Mouse (Mus musculus): ENCODE results near the gene Setdb1. TPM values are rescaled to one million over a fixed set of nuclear protein-coding genes. Genes with fewer than 3 reads are reported as not detected.
"Not testable (repeated sequence)": the region's sequence is repeated elsewhere in the genome, so short reads cannot be mapped to it uniquely, and the experiment has no call there.

Setdb1 gene
- polyA plus RNA-seq, 2 experiments: 13.4 to 14.1 TPM

DNA sequence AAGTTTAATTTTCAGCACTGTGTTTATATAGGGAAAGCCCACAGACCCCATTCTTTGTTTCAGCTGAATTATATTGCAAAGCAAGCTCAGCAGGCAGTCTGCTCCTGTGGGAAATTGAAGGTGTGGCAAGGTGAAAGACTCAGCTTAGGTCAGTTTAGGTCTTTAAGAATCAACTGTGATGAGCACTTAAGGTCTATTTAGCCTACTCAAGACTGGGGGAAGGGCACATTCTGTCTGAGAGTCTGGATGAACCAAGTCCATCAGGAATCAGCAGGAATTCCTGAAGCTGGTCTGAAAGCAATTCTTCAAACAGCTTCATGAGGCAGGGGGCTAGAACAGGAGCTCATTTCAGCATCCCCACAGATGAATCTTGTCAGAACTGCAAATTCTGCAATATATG is 13.1 kb upstream of the Setdb1 start:
- Histone ChIP-seq H3K27me3 (ENCODE audit: control insufficient read depth, insufficient read depth, low read length) (no peaks in the 10 kb centered on the region), H3K4me3 (ENCODE audit: insufficient read depth in 1 of 2, low read depth in 2 of 2, low read length in 2 of 2) (no peak overlapping the region), H3K4me1 (replicated peaks; ENCODE audit: control insufficient read depth in 2 of 2, insufficient read depth in 2 of 2, low read length in 1 of 2) (no peaks in the 10 kb centered on the region), H3K4me2 (ENCODE audit: low read depth) (no peak overlapping the region), H3K9ac (replicated peaks) (no peak overlapping the region), H3K9me3 (ENCODE audit: control insufficient read depth, low read length) (no peaks in the 10 kb centered on the region), H3K36me3 (replicated peaks; ENCODE audit: control insufficient read depth, insufficient read depth, low read depth) (no peaks in the 10 kb centered on the region), H3K27ac (no peak overlapping the region)
- ATAC-seq (ENCODE audit: insufficient read depth) (no peak), DNase-seq (ENCODE audit: low read depth in 3 of 3, low spot score in 3 of 3) (no peak)
- TF ChIP-seq CTCF (IDR thresholded peaks at IDR 0.05; ENCODE audit: low read depth) (no peak), EP300 (IDR thresholded peaks at IDR 0.05; ENCODE audit: low read depth) (no peak)

DNA sequence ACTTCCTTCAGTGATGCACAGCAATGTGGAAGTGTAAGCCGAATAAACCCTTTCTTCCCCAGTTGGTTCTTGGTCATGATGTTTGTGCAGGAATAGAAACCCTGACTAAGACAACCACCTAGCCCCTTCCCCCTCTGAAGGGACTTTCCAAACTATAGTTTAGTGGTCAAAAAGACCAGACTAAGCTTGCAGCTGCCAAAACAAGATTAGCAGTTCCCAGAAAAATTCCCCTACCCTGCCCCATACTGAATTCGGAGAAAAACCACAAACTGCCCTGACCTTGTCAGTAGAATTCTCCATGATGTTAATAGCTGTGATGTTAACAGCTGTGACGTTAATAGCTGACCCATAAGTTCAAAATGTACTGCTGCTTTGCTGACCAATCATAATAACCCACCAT is 3.3 kb upstream of the Setdb1 start:
- Histone ChIP-seq H3K4me1 (replicated peaks; ENCODE audit: control insufficient read depth in 2 of 2, insufficient read depth in 2 of 2, low read length in 1 of 2) (peaks cover 2 to 20% of the 10 kb centered on the region in 2 experiments; a peak in 2 of 4 replicates), H3K4me2 (ENCODE audit: low read depth) (peak overlapping the region; percentile 28; the same call in 1 of the 2 replicates)
- H3K9ac ChIP-seq (replicated peaks); ATAC-seq (ENCODE audit: insufficient read depth); H3K27me3 ChIP-seq (ENCODE audit: control insufficient read depth, insufficient read depth, low read length); H3K9me3 ChIP-seq (ENCODE audit: control insufficient read depth, low read length); H3K27ac ChIP-seq; H3K36me3 ChIP-seq (replicated peaks; ENCODE audit: control insufficient read depth, insufficient read depth, low read depth); H3K4me3 ChIP-seq (ENCODE audit: insufficient read depth in 1 of 2, low read depth in 2 of 2, low read length in 2 of 2): not testable (repeated sequence)
- 30% methylated on average over 3 of the region's 3 CpGs for WGBS (ENCODE audit: insufficient replicate concordance)
- peak; percentile 29 to 66 (median 45) for DNase-seq (ENCODE audit: low read depth in 3 of 3, low spot score in 3 of 3)
- peak; percentile 45 for TF ChIP-seq EP300 (IDR thresholded peaks at IDR 0.05; ENCODE audit: low read depth)

DNA sequence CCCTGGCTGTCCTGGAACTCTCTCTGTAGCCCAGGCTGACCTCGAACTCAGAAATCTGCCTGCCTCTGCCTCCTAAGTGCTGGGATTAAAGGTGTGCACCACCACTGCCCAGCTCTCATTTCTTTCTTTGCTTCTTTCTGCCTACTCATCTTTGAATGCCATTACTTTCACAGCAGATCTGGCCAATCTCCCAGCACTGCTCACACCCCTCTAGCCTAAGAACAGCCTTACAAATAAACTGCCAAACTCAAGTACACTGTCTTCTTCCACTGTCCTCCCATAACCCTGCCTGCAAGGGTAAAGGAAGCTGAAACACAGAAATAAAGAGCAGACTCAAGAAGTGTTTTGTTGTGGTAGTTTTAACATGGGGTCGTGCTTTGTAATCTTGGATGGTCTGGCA is 744 bp upstream of the Setdb1 start:
- Histone ChIP-seq H3K4me2 (ENCODE audit: low read depth) (no peak overlapping the region), H3K4me1 (replicated peaks; ENCODE audit: control insufficient read depth in 2 of 2, insufficient read depth in 2 of 2, low read length in 1 of 2) (peaks cover 2 to 20% of the 10 kb centered on the region in 2 experiments; a peak in 2 of 4 replicates), H3K9ac (replicated peaks) (no peak overlapping the region), H3K36me3 (replicated peaks; ENCODE audit: control insufficient read depth, insufficient read depth, low read depth) (peaks cover 12% of the 10 kb centered on the region), H3K27me3 (ENCODE audit: control insufficient read depth, insufficient read depth, low read length) (no peaks in the 10 kb centered on the region), H3K4me3 (ENCODE audit: insufficient read depth in 1 of 2, low read depth in 2 of 2, low read length in 2 of 2) (no peak overlapping the region), H3K27ac (no peak overlapping the region), H3K9me3 (ENCODE audit: control insufficient read depth, low read length) (no peaks in the 10 kb centered on the region)
- DNase-seq (ENCODE audit: low read depth in 3 of 3, low spot score in 3 of 3): no peak
- no peak for ATAC-seq (ENCODE audit: insufficient read depth)
- TF ChIP-seq EP300 (IDR thresholded peaks at IDR 0.05; ENCODE audit: low read depth) (no peak), CTCF (IDR thresholded peaks at IDR 0.05; ENCODE audit: low read depth) (no peak)
- WGBS (ENCODE audit: insufficient replicate concordance): 77% methylated on average over 2 of the region's 2 CpGs

DNA sequence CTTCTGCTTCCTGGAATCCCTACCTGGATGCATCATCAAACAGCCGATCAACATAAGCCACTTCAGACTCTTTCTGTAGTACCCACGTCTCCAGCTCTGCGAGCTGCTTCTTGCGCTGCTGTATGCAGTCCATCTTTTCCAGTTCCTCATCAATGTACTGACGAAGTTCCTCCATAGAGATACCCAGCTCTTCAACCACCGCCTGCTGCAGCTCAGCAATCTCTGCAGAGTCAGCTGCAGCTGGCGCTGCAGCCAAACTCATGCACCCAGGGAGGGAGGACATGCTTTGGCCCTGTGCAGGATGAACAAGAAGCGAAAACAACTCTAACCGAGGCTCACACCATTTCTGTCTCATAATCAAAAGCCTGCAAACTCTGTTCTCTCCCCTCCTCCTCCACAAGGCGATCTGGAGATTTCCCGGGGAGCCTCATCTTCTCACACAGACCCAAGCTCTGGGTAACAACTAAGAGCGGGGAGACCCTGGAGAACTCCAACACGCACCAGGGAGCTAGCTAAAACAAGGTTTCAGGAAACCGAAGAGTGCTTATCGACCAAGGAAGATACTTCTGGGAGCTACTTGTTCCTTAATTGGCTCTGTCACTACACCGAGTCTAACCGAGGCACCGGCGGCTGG is 974 bp downstream of the Setdb1 start:
- not testable (repeated sequence) for DNase-seq (ENCODE audit: low read depth in 3 of 3, low spot score in 3 of 3); H3K27ac ChIP-seq; H3K9ac ChIP-seq (replicated peaks); H3K9me3 ChIP-seq (ENCODE audit: control insufficient read depth, low read length); H3K27me3 ChIP-seq (ENCODE audit: control insufficient read depth, insufficient read depth, low read length)
- WGBS (ENCODE audit: insufficient replicate concordance): 19% methylated on average over 8 of the region's 19 CpGs
- peak overlapping the region; percentile 67 for H3K4me2 ChIP-seq (ENCODE audit: low read depth)
- H3K36me3 ChIP-seq (replicated peaks; ENCODE audit: control insufficient read depth, insufficient read depth, low read depth): peaks cover 14% of the 10 kb centered on the region
- peak overlapping the region; percentile 38 to 53; a peak in 3 of 4 replicates for H3K4me3 ChIP-seq (ENCODE audit: insufficient read depth in 1 of 2, low read depth in 2 of 2, low read length in 2 of 2)
- 0 out of 2 replicates have a peak, but pooled peaks have one; percentile 1 for ATAC-seq (ENCODE audit: insufficient read depth)
- H3K4me1 ChIP-seq (replicated peaks; ENCODE audit: control insufficient read depth in 2 of 2, insufficient read depth in 2 of 2, low read length in 1 of 2): peaks cover 2 to 20% of the 10 kb centered on the region in 2 experiments; a peak in 2 of 4 replicates

DNA sequence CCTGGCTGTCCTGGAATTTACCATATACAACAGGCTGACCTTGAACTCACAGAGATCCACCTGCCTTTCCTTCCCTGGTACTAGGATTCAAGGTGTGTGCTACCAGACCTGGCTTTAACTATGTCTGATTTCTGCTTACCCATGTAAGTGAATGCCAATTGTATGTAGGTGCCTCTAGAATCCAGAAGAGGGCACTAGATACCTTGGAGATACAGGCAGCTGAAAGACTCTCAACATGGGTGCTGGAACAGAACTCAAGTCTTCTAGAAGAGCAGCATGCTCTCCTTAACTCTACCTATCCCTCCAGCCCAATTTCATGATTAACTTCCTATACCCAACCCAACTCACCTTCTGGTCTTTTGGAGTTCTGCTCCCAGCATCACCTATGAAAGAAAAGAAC is 7.5 kb downstream of the Setdb1 start:
- Histone ChIP-seq H3K4me1 (replicated peaks; ENCODE audit: control insufficient read depth in 2 of 2, insufficient read depth in 2 of 2, low read length in 1 of 2) (no peaks in the 10 kb centered on the region), H3K36me3 (replicated peaks; ENCODE audit: control insufficient read depth, insufficient read depth, low read depth) (peaks cover 58% of the 10 kb centered on the region), H3K4me3 (ENCODE audit: insufficient read depth in 1 of 2, low read depth in 2 of 2, low read length in 2 of 2) (no peak overlapping the region), H3K9me3 (ENCODE audit: control insufficient read depth, low read length) (no peaks in the 10 kb centered on the region), H3K27me3 (ENCODE audit: control insufficient read depth, insufficient read depth, low read length) (no peaks in the 10 kb centered on the region), H3K9ac (replicated peaks) (no peak overlapping the region), H3K4me2 (ENCODE audit: low read depth) (no peak overlapping the region), H3K27ac (no peak overlapping the region)
- ATAC-seq (ENCODE audit: insufficient read depth) (no peak), DNase-seq (ENCODE audit: low read depth in 3 of 3, low spot score in 3 of 3) (peak; percentile 25 to 50 (median 28))
- TF ChIP-seq CTCF (IDR thresholded peaks at IDR 0.05; ENCODE audit: low read depth) (peak; percentile 69), EP300 (IDR thresholded peaks at IDR 0.05; ENCODE audit: low read depth) (no peak)

DNA sequence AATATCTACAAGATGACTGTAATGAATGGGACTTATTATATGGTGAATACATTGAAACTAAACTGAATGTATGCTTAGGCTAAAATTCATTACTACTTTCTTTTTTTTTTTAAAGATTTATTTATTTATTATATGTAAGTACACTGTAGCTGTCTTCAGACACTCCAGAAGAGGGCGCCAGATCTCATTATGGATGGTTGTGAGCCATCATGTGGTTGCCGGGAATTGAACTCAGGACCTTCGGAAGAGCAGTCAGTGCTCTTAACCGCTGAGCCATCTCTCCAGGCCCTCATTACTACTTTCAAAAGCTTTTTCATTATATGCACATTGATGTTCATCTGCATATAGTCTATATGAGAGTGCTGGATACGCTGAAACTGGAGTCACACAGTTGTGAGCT is 8.7 kb downstream of the Setdb1 start:
- not testable (repeated sequence) for H3K4me1 ChIP-seq (replicated peaks; ENCODE audit: control insufficient read depth in 2 of 2, insufficient read depth in 2 of 2, low read length in 1 of 2); H3K4me3 ChIP-seq (ENCODE audit: insufficient read depth in 1 of 2, low read depth in 2 of 2, low read length in 2 of 2); H3K9ac ChIP-seq (replicated peaks); H3K27me3 ChIP-seq (ENCODE audit: control insufficient read depth, insufficient read depth, low read length); ATAC-seq (ENCODE audit: insufficient read depth); H3K27ac ChIP-seq; H3K4me2 ChIP-seq (ENCODE audit: low read depth); DNase-seq (ENCODE audit: low read depth in 3 of 3, low spot score in 3 of 3); H3K9me3 ChIP-seq (ENCODE audit: control insufficient read depth, low read length)
- 72% methylated on average over 4 of the region's 5 CpGs for WGBS (ENCODE audit: insufficient replicate concordance)
- H3K36me3 ChIP-seq (replicated peaks; ENCODE audit: control insufficient read depth, insufficient read depth, low read depth): peaks cover 53% of the 10 kb centered on the region

Measured in liver, embryonic 14.5 days (tissue).